Mouse (Mus musculus) ES-E14 (cell line): ENCODE measurements around the gene Cd82.

Source experiments
- CHD2 ChIP-seq: IDR thresholded peaks from 2 replicates; pipeline ENCODE4 v1.6.1; 2014; ENCODE audit warnings: mild to moderate bottlenecking, low read depth, low read length, inconsistent platforms
- ZNF384 ChIP-seq: IDR thresholded peaks from 2 replicates; pipeline ENCODE4 v1.6.1; 2012; ENCODE audit warnings: low read depth, low read length, inconsistent platforms

- TF ChIP-seq CHD2 (no peak), ZNF384 (no peak)
Observed at GRCm38 (mm10) chr2:93435577-93435976, 27.4 kb downstream of the Cd82 start.
